Mouse (Mus musculus): ENCODE measurements at regions not wholly inside any gene's neighbourhood (a gene's known extent, or its start where the extent isn't known, plus 50 kb on each side); places are given as distances from the start of the nearest gene placed in this dataset.
"Not testable (repeated sequence)": the region's sequence is repeated elsewhere in the genome, so short reads cannot be mapped to it uniquely, and the experiment has no call there.

GRCm38 (mm10) chr10:46629876-46630275 lies 1052.2 kb downstream of the Hace1 start:
- intact Hi-C loops (cut with DNase I) = no loop called here

GRCm38 (mm10) chr10:46663041-46663440 lies 1085.4 kb downstream of the Hace1 start:
- no peak overlapping the region for H3K4me3 ChIP-seq
- no peak overlapping the region for H3K27ac ChIP-seq
- intact Hi-C loops (cut with DNase I) = no loop called here
- no peak for TF ChIP-seq CTCF (IDR thresholded peaks at IDR 0.05)
- DNase-seq = no peak

More at GRCm38 (mm10) chr10:46629876-46630275, 1052.2 kb downstream of the Hace1 start:
- H3K4me3 ChIP-seq = no peak overlapping the region
- no peak for TF ChIP-seq CTCF (IDR thresholded peaks at IDR 0.05)
- DNase-seq = no peak
- no peak overlapping the region for H3K27ac ChIP-seq

- H3K27ac ChIP-seq; H3K4me3 ChIP-seq; intact Hi-C loops (cut with DNase I); DNase-seq: not testable (repeated sequence)
Measured at GRCm38 (mm10) chr10:46689823-46690372, 1112.3 kb downstream of the Hace1 start.

GRCm38 (mm10) chr10:46692661-46693060 lies 1115.0 kb downstream of the Hace1 start:
- intact Hi-C loops (cut with DNase I) = no loop called here
- no peak for DNase-seq
- Histone ChIP-seq H3K4me3 (no peak overlapping the region), H3K27ac (no peak overlapping the region)
- TF ChIP-seq CTCF (IDR thresholded peaks at IDR 0.05) = no peak

GRCm38 (mm10) chr10:46697363-46698246 lies 1120.0 kb downstream of the Hace1 start:
- no peak for TF ChIP-seq CTCF (IDR thresholded peaks at IDR 0.05)
- intact Hi-C loops (cut with DNase I) = no loop called here
- DNase-seq = no peak
- H3K27ac ChIP-seq = no peak overlapping the region
- no peak overlapping the region for H3K4me3 ChIP-seq

- intact Hi-C loops (cut with DNase I) = no loop called here
- no peak for DNase-seq
- Histone ChIP-seq H3K4me3 (no peak overlapping the region), H3K27ac (no peak overlapping the region)
- TF ChIP-seq CTCF (IDR thresholded peaks at IDR 0.05) = no peak
Measured at GRCm38 (mm10) chr10:46701221-46701620, 1123.6 kb downstream of the Hace1 start.

GRCm38 (mm10) chr10:46708022-46708421 lies 1130.4 kb downstream of the Hace1 start:
- DNase-seq; intact Hi-C loops (cut with DNase I); H3K4me3 ChIP-seq; H3K27ac ChIP-seq: not testable (repeated sequence)

GRCm38 (mm10) chr10:46712690-46713089 lies 1135.1 kb downstream of the Hace1 start:
- TF ChIP-seq CTCF (IDR thresholded peaks at IDR 0.05) = no peak

GRCm38 (mm10) chr10:46718349-46719087 lies 1140.9 kb downstream of the Hace1 start:
- intact Hi-C loops (cut with DNase I) = no loop called here
- no peak for TF ChIP-seq CTCF (IDR thresholded peaks at IDR 0.05)
- no peak for DNase-seq
- Histone ChIP-seq H3K27ac (no peak overlapping the region), H3K4me3 (no peak overlapping the region)

More at GRCm38 (mm10) chr10:46712690-46713089, 1135.1 kb downstream of the Hace1 start:
- no peak overlapping the region for H3K4me3 ChIP-seq
- DNase-seq = no peak
- H3K27ac ChIP-seq = no peak overlapping the region
- intact Hi-C loops (cut with DNase I) = no loop called here

GRCm38 (mm10) chr10:46719088-46719469 lies 1141.5 kb downstream of the Hace1 start:
- Histone ChIP-seq H3K27ac (no peak overlapping the region), H3K4me3 (no peak overlapping the region)
- no peak for TF ChIP-seq CTCF (IDR thresholded peaks at IDR 0.05)
- DNase-seq = no peak
- intact Hi-C loops (cut with DNase I) = no loop called here

- no peak overlapping the region for H3K27ac ChIP-seq
- intact Hi-C loops (cut with DNase I) = no loop called here
- no peak overlapping the region for H3K4me3 ChIP-seq
- no peak for DNase-seq
- TF ChIP-seq CTCF (IDR thresholded peaks at IDR 0.05) = no peak
Measured at GRCm38 (mm10) chr10:46723666-46724065, 1146.0 kb downstream of the Hace1 start.

GRCm38 (mm10) chr10:46730601-46731000 lies 1153.0 kb downstream of the Hace1 start:
- TF ChIP-seq CTCF (IDR thresholded peaks at IDR 0.05) = no peak
- Histone ChIP-seq H3K4me3 (no peak overlapping the region), H3K27ac (no peak overlapping the region)
- DNase-seq = no peak
- intact Hi-C loops (cut with DNase I) = no loop called here

- DNase-seq = no peak
- no peak for TF ChIP-seq CTCF (IDR thresholded peaks at IDR 0.05)
- intact Hi-C loops (cut with DNase I) = no loop called here
- no peak overlapping the region for H3K4me3 ChIP-seq
- H3K27ac ChIP-seq = no peak overlapping the region
Measured at GRCm38 (mm10) chr10:46733760-46734265, 1156.2 kb downstream of the Hace1 start.
